Mouse (Mus musculus): ENCODE data around the gene Vav2.

DNA sequence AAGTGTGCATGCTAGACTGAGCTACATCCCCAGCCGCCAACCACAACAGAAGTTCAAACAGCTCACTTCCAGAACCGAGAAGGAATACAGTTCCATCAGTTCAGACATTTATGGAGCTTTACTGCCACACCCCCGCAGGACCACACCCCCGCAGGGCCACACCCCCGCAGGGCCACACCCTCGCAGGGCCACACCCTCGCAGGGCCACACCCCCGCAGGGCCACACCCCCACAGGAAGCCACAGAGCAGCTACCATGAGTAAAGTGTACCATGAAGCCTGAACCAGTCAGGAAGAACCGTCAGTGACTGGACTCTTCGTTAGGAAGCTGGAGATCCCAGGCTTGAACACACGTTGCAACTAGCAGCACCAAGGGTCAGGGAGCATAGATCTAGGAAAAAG lies 11.4 kb upstream of the Vav2 start:
- TF ChIP-seq CTCF (conservative IDR thresholded peaks at IDR 0.05; ENCODE audit: low read length) (no peak), NANOG (IDR thresholded peaks at IDR 0.05; ENCODE audit: borderline replicate concordance, low read length) (no peak), POU5F1 (IDR thresholded peaks at IDR 0.05; ENCODE audit: borderline replicate concordance, low read length) (no peak)
